Mouse (Mus musculus) bone marrow macrophage, adult 2 months (primary cell): ENCODE data around the gene Wnt9a. TPM values are rescaled to one million over a fixed set of nuclear protein-coding genes. Genes with fewer than 3 reads are reported as not detected.

Experiments used
- H3K27ac ChIP-seq: 2 replicates; pipeline ENCODE4 v1.5.1; 2012; ENCODE audit warnings: low read depth, low read length; ENCODE audit not compliant: insufficient read depth
- H3K4me1 ChIP-seq: 2 replicates; pipeline ENCODE4 v1.6.1; 2012; ENCODE audit warnings: low read length; ENCODE audit not compliant: control insufficient read depth, insufficient read depth
- H3K4me3 ChIP-seq: 2 replicates; pipeline ENCODE4 v1.5.1; 2012; ENCODE audit warnings: mild to moderate bottlenecking, low read length, moderate library complexity; ENCODE audit not compliant: insufficient read depth
- CTCF ChIP-seq: IDR thresholded peaks from 2 replicates; pipeline ENCODE4 v1.5.1; 2012; ENCODE audit warnings: low read depth, mild to moderate bottlenecking, low read length, moderate library complexity
- POLR2A ChIP-seq: IDR thresholded peaks from 2 replicates; pipeline ENCODE4 v1.6.1; 2012; ENCODE audit warnings: mild to moderate bottlenecking, low read depth, low read length, borderline replicate concordance
- polyA plus RNA-seq: library from polyadenylated mRNA; stranded (reverse); fragments of >200 nt; gene quantifications from 2 replicates; pipeline ENCODE4 v1.2.4, GENCODE M21; 2012; ENCODE audit not compliant: missing spikeins, insufficient read depth, insufficient read length

Wnt9a gene
- polyA plus RNA-seq, 1 experiment, result not detected

DNA sequence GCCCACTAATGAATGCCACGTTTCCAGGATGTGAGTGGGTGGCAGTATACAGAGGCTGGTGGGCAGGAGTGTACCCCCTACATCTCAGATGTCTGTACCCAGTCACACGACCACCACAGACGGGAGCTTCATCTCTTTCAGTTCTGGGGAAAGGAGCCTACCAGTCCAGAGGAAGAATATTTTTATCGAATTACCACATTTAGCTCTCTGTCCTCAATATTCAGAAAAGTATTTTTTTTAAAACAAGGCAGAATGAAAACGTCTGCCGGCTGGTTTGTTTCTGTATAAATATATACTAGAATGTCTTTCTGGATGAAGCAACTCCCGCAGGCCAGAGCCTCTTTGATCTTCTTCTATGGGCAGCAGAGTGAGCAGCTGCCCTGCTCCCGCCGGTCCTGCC is 26.2 kb downstream of the Wnt9a start:
- TF ChIP-seq CTCF (no peak), POLR2A (no peak)
- Histone ChIP-seq H3K4me1 (peaks cover 5% of the 10 kb centered on the region; the same call in 1 of the 2 replicates), H3K4me3 (no peak overlapping the region), H3K27ac (no peak overlapping the region)

DNA sequence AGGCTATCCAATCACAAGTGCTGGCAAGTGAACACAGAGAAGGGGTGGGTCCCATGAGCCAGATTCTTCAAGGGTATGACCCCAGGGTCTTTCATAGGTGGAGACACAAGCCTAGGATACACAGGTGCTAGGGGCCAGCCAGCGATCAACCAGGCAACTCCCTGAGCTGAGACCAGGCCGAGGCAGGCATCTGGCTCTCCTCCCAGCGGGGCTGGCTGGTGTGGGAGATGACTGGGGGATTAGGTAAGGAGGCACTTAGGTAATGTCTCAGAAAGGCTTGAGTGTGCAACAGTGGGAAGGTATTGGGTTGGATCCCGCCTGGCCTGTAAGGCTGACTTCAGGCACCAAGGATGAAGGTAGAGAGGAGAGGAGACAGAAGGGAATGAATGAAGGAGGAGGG is 28.4 kb downstream of the Wnt9a start:
- no peak for TF ChIP-seq CTCF
- no peak for TF ChIP-seq POLR2A
- no peak overlapping the region for H3K4me3 ChIP-seq
- no peak overlapping the region for H3K27ac ChIP-seq
- peaks cover 5% of the 10 kb centered on the region; the same call in 1 of the 2 replicates for H3K4me1 ChIP-seq

DNA sequence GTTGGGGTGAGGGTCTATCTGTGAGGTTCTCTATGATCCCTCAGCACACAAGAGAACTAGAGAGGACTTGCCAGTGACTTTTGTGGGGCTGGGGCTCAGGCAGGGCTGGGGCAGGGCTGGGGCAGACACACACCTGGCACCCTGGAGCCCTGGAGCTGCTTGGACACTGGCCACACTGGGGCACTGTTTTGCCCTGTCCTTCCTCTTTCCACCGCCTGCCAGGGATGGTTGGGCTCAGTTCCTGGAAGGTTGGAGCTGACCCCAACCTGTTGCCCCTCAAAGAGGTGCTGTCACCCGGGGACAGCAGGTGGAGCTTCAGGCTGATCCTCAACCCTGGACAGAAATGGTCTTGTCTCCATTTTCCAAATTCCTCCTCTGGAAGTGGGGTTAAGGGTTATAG is 29.2 kb downstream of the Wnt9a start:
- TF ChIP-seq CTCF (no peak), POLR2A (no peak)
- H3K4me3 ChIP-seq, result no peak overlapping the region
- H3K27ac ChIP-seq, result no peak overlapping the region
- peaks cover 5% of the 10 kb centered on the region; the same call in 1 of the 2 replicates for H3K4me1 ChIP-seq

DNA sequence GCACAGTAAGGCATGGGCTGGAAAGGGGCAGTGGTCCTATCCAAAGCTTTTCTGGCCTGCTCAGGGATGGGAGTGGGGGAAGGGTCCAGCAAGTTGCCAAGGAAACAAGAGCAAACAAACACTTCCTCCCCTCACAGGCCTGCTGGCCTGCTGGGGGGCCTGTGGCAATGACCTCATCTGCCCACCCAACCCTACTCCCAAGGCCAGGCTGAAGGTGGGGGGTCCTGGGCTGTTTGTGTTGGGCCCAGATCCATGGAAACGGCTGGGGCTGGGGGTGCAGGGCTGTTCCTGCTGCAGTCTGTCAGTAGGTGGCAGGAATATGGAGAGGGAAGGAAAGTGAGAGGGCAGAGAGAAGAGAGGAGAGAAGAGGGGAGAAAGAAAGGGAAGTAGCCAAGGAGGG is 29.7 kb downstream of the Wnt9a start:
- H3K4me3 ChIP-seq, result no peak overlapping the region
- peaks cover 5% of the 10 kb centered on the region; the same call in 1 of the 2 replicates for H3K4me1 ChIP-seq
- no peak overlapping the region for H3K27ac ChIP-seq
- TF ChIP-seq POLR2A (no peak), CTCF (no peak)

DNA sequence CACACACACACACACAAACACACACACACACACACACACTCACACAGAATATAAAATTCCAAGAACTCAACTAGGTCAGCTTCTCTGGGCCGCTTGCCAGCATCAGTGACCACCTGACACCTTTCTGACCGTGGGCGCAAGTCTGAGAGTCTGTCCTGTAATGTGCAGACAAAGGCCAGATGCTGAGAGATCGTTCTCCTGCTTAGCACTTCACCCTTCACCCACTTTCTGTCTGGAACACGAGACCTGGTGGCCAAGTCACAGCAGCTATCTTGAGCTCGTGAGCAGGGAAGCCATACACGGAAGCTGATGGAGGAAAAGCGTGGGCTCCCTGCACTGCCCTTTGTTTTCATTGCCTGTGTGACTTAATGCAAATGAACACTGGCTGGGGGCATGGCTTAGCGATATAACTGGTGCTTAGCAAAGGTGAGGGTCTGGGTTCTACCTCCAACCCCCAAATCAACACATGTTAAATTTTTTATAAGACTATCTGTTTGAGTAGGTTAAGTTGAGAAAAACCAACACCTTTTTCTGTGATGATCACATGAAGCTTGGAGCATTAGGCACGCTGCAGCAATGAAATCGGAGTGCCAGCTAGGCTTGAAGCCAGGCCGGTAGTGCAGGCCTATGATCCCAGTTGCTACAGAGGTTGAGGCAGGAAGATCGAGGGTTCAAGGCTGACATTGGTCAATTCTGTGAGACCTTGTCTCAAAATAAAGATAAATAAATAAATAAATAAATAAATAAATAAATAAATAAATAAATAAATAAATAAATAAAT is 31.4 kb downstream of the Wnt9a start:
- no peak overlapping the region for H3K4me3 ChIP-seq
- H3K4me1 ChIP-seq, result peaks cover 5% of the 10 kb centered on the region; the same call in 1 of the 2 replicates
- no peak overlapping the region for H3K27ac ChIP-seq
- TF ChIP-seq CTCF (no peak), POLR2A (no peak)

DNA sequence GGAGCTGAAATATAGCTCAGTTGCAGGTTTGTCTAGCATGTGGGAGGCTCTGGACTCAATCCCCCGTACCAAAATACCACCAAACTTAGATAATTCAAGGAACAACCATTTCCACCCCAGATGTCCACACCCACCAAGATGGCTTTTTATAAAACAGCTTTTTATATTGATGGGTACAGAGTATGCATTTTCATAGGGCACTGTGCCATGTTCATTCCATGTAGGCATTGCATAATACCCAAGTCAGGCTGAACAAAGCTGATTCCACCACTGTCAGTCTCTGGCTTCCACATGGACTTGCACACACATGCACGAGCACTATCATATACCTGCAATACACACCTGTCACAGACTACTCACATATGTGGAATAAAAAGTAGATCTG is 32.0 kb downstream of the Wnt9a start:
- no peak overlapping the region for H3K4me3 ChIP-seq
- no peak overlapping the region for H3K27ac ChIP-seq
- TF ChIP-seq CTCF (no peak), POLR2A (no peak)
- H3K4me1 ChIP-seq, result peaks cover 5% of the 10 kb centered on the region; the same call in 1 of the 2 replicates

DNA sequence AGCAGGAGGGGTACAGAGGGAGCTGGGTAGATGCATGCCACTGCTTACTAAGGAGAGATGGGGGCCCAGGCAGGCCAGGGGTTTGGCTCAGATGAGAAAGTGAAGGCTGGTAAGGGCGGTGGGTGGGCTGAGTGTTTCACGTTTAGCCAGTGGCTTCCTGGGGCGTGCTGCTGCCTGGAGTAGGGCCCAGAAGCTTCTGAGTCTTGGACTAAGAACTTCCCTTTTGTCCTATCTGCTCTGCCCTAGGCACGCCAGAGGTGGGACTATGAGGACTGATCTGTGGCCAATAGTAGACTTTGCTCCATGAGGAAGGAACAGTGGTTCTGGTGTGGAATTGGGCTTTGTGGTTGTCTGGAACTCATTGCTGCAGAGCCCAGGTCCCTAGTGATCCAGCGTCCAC is 36.2 kb downstream of the Wnt9a start:
- Histone ChIP-seq H3K27ac (no peak overlapping the region), H3K4me3 (no peak overlapping the region)
- TF ChIP-seq POLR2A, result no peak
- TF ChIP-seq CTCF, result no peak

DNA sequence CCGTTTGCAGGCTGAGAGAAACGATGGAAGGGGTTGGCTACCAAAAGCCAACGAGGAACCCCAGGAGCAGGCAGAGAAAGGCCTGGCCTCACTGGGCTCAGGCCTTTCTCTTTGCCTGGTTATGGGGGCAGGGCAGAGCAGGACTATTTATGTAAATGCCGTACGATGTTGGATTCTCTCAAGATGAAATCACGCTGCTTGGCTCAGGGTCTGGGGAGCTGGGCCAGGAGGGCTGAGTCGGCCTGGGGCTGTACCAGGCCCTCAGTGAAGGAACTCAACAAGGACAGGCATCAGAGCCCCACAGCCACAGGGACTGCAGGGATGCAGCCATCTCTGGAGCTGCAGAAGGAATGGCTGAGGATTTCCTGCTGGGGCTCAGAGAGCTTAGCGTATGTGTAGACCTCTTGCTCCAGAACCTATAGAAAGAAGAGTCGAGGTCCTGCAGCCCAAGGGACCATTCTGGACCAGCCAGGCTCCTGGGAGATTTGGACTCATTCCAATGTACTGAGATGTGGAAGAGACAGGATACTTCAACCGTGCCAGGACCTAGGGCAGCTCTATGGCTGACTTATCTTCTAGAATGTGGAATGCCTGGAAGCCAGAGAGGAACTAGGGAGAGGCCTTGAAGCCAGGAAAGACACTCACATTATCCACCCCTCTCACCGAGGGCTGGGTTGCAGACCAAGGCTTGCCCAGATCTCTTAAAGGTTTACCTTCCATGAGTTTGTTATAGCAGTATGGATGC is 39.6 kb downstream of the Wnt9a start:
- Histone ChIP-seq H3K4me3 (no peak overlapping the region), H3K27ac (no peak overlapping the region), H3K4me1 (no peaks in the 10 kb centered on the region)
- TF ChIP-seq POLR2A (no peak), CTCF (no peak)

More for the DNA sequence above, 36.2 kb downstream of the Wnt9a start:
- H3K4me1 ChIP-seq, result no peaks in the 10 kb centered on the region

DNA sequence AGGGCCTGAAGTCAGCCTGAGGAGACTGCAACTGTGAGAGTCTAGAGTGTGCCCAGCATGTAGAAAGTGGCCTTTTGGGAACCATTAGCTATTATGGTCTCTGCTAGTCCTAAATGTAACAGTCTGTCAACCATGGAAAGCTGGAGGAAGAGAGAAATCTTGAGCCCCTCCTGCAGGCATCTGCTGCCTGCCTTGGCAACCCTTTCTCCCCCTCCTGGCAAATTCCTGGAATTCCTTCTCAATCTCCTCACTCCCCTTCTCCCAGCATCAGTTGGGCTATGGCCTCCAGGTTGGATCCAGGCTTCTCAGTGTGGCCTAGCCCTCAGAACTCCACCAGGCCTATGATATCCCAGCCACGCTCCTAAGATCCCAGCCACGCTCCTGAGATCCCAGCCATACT is 43.6 kb downstream of the Wnt9a start:
- Histone ChIP-seq H3K4me3 (no peak overlapping the region), H3K4me1 (no peaks in the 10 kb centered on the region), H3K27ac (no peak overlapping the region)
- TF ChIP-seq POLR2A (no peak), CTCF (no peak)

DNA sequence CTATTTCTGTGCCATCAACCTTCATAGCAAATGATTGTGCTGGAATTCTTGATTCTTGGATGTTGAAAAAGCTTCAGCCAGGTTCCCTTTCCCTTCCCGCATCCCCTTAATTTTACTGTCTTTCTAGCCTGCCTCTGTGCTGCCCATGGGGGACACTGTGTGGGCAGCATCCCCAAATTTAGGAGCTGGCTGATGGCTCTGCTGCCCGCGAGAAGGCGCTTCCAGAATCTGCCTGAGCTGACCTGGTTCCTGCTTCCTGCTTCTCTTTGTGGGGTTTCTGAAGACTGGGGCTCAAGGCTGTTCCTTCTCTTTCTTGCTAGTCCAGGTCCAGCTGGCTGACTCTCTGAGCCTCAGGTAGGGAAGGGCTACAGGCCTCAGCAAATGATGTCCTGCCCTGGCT is 48.1 kb downstream of the Wnt9a start:
- TF ChIP-seq CTCF (no peak), POLR2A (no peak)

More for the DNA sequence above, 48.1 kb downstream of the Wnt9a start:
- Histone ChIP-seq H3K27ac (no peak overlapping the region), H3K4me1 (no peaks in the 10 kb centered on the region), H3K4me3 (no peak overlapping the region)
